Mouse (Mus musculus) liver, embryonic 14.5 days (tissue): Measurements from ENCODE around the gene Pkn1. TPM values are rescaled to one million over a fixed set of nuclear protein-coding genes. Genes with fewer than 3 reads are reported as not detected.

Source experiments
- ATAC-seq: fragments of 200-750 bp; cut with Nextera tagmentation; 2 replicates; pipeline ENCODE4 v1.8.0; 2017; ENCODE audit warnings: moderate number of reproducible peaks, mild to moderate bottlenecking, moderate library complexity; ENCODE audit not compliant: insufficient read depth
- DNase-seq, 3 experiments: peaks; one replicate each; pipeline ENCODE4 v3.0.0-alpha.2; 2012 to 2013; ENCODE audit warnings: low read depth in 3 of 3, low spot score in 3 of 3
- H3K27ac ChIP-seq: fragments of 300-500 bp; sonication (generic); 2 replicates; pipeline ENCODE4 v1.5.1; 2014; ENCODE audit warnings: moderate library complexity, mild to moderate bottlenecking, control low read depth, inconsistent platforms
- H3K27me3 ChIP-seq: fragments of 300-500 bp; sonication (generic); 2 replicates; pipeline ENCODE4 v1.6.1; 2014; ENCODE audit warnings: mild to moderate bottlenecking, low read length, moderate library complexity; ENCODE audit not compliant: control insufficient read depth, insufficient read depth
- H3K36me3 ChIP-seq: fragments of 300-500 bp; sonication (generic); replicated peaks from 2 replicates; pipeline ENCODE4 v1.6.1; 2014; ENCODE audit warnings: low read depth; ENCODE audit not compliant: control insufficient read depth, insufficient read depth
- H3K4me1 ChIP-seq, 2 experiments: fragments of 200-500 bp in 1 of 2; fragments of 300-500 bp in 1 of 2; sonication (generic) in 1 of 2; replicated peaks; 2 replicates each; pipeline ENCODE4 v1.6.1; 2012 to 2014; ENCODE audit warnings: antibody characterized with exemption in 1 of 2, inconsistent platforms in 1 of 2, low read length in 1 of 2; ENCODE audit not compliant: control insufficient read depth in 2 of 2, insufficient read depth in 2 of 2
- H3K4me2 ChIP-seq: fragments of 300-500 bp; sonication (generic); 2 replicates; pipeline ENCODE4 v1.6.1; 2014; ENCODE audit warnings: low read depth, mild to moderate bottlenecking, control low read depth, moderate library complexity
- H3K4me3 ChIP-seq, 2 experiments: fragments of 200-500 bp in 1 of 2; fragments of 300-500 bp in 1 of 2; sonication (generic) in 1 of 2; 2 replicates each; pipeline ENCODE4 v1.5.1; 2012 to 2014; ENCODE audit warnings: low read depth in 2 of 2, low read length in 2 of 2, mild to moderate bottlenecking in 2 of 2, control low read depth in 1 of 2, inconsistent platforms in 1 of 2, moderate library complexity in 1 of 2; ENCODE audit not compliant: insufficient read depth in 1 of 2
- H3K9ac ChIP-seq: fragments of 300-500 bp; sonication (generic); replicated peaks from 2 replicates; pipeline ENCODE4 v1.6.1; 2014; ENCODE audit warnings: mild to moderate bottlenecking, control low read depth, moderate library complexity
- H3K9me3 ChIP-seq: fragments of 300-500 bp; sonication (generic); 2 replicates; pipeline ENCODE4 v1.6.1; 2016; ENCODE audit warnings: low read length, mixed read lengths; ENCODE audit not compliant: control insufficient read depth
- CTCF ChIP-seq: IDR thresholded peaks from 2 replicates; pipeline ENCODE4 v1.5.1; 2016; ENCODE audit warnings: antibody characterized with exemption, low read depth, control low read depth
- EP300 ChIP-seq: IDR thresholded peaks from 2 replicates; pipeline ENCODE4 v1.6.1; 2016; ENCODE audit warnings: antibody characterized with exemption, low read depth
- WGBS: fragments of 180-500 bp; shearing (Covaris S2); extraction: QIAGEN DNeasy Blood & Tissue Kit; methylation state at CpG from one replicate; pipeline ENCODE4 v1.1.7; 2014; ENCODE audit not compliant: insufficient replicate concordance; 5-methylcytosine and 5-hydroxymethylcytosine counted together
- polyA plus RNA-seq, 2 experiments: library from polyadenylated mRNA; depleted of rRNA in 1 of 2; stranded (reverse) in 1 of 2; unstranded in 1 of 2; fragments of >200 nt; fragmentation: Nextera tagmentation in 1 of 2; extraction: Ambion mirVana in 1 of 2; gene quantifications; 2 replicates each; pipeline versions ENCODE4 v1.2.1 to v1.2.3; 2012 to 2014

Gene Pkn1
- polyA plus RNA-seq, 2 experiments = 6.9 to 9.5 TPM

DNA sequence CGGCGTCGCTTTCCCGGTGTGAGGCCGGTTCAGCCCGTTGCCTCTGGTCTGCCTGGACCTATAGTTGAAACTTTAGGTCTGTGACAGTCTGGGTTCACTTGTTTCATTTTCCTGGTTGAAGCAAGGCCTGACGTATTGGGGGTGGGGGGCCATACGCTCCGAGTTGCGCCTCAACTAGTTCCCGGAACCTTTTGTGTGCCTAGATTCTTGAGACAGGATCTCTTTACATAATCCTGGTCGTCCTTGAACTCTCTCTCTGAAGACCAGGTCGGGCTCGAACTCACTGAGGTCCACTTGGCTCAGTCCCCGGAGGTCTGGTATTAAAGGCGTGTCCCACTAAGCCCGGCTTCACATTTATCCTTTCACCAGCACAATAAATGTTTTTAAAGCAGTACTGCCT is 16.8 kb upstream of the Pkn1 start:
- under 1% methylated on average over 17 of the region's 17 CpGs for WGBS
- no peak for DNase-seq

DNA sequence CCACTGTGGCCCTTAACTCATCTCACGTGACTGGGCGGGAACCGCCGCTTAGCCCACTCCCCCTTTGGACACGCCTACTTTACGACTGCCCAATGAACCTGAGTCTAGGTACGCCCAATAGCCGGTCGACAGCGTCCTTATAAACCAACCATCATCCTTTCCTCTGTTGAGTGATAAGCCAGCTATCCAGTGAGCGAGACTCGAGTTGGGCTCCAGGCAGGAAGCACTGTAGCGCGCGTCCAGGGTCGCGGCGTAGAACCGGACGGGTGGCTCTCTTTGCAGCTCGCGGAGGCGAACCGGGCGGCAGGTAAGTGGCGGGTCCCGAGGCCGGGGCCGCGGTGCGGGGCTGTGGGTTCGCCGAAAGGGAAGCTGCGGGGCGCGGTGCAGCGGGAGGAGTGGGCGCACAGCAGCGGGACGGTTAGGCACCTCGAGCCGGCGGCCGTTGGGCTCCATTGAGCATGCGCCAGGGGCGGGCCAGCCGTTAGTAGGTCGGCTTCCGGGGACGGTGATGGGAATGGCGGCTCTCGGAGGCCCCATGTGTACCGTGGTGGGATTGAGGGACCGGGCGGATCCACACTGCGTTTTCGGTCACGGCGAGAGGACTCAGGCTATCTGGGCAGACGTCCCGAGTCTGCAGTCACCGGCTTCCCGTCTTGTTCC is 16.2 kb upstream of the Pkn1 start, which contains the start of gene Ddx39:
TSS of gene Ddx39 (plus strand) at position 147 of the 660 bp plus-strand sequence.
- H3K36me3 ChIP-seq = peaks cover 8% of the 10 kb centered on the region
- no peaks in the 10 kb centered on the region for H3K9me3 ChIP-seq
- TF ChIP-seq EP300 (peak; percentile 54), CTCF (no peak; the same call in 1 of the 2 replicates)
- under 1% methylated on average over 61 of the region's 63 CpGs for WGBS
- peak within 1 kb of the TSS; percentile 59 for H3K27ac ChIP-seq
- peak within 1 kb of the TSS; percentile 85 for H3K4me2 ChIP-seq
- peak within 1 kb of the TSS; percentile 72 for H3K9ac ChIP-seq
- H3K4me1 ChIP-seq = peaks cover 15 to 17% of the 10 kb centered on the region in 2 experiments
- DNase-seq = peak; percentile 98 to 99 (median 99)
- H3K27me3 ChIP-seq = no peaks in the 10 kb centered on the region
- peak; percentile 99 for ATAC-seq
- peak within 1 kb of the TSS; percentile 77 to 82 for H3K4me3 ChIP-seq

More for the DNA sequence above, 16.8 kb upstream of the Pkn1 start:
- H3K4me3 ChIP-seq = peak overlapping the region; percentile 77 to 82
- ATAC-seq = no peak
- H3K4me1 ChIP-seq = peaks cover 15 to 17% of the 10 kb centered on the region in 2 experiments
- H3K27me3 ChIP-seq = no peaks in the 10 kb centered on the region
- H3K9ac ChIP-seq = peak overlapping the region; percentile 72
- peak overlapping the region; percentile 59 for H3K27ac ChIP-seq
- peak overlapping the region; percentile 85 for H3K4me2 ChIP-seq
- TF ChIP-seq CTCF (no peak), EP300 (no peak)
- no peaks in the 10 kb centered on the region for H3K9me3 ChIP-seq
- peaks cover 15% of the 10 kb centered on the region for H3K36me3 ChIP-seq

DNA sequence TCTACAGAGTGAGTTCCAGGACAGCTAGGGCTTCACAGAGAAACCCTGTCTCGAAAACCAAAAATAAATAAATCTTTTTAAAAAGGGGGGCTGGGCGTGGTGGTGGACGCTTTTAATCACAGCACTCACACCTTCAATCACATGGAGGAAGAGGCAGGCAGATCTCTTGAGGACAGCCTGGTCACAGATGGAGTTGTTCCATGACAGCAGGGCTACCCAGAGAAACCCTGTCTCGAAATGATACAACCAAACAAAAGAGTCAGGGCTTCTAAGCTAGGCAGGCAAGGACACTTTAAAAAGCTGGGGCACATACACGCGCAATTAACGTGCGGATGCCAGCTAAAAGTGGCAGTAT is 15.7 kb upstream of the Pkn1 start:
- TF ChIP-seq CTCF (no peak), EP300 (no peak)
- Histone ChIP-seq H3K36me3 (peaks cover 3% of the 10 kb centered on the region), H3K4me2 (peak overlapping the region; percentile 48), H3K9ac (no peak overlapping the region), H3K27me3 (no peaks in the 10 kb centered on the region), H3K27ac (no peak overlapping the region), H3K9me3 (no peaks in the 10 kb centered on the region), H3K4me1 (peaks cover 15 to 17% of the 10 kb centered on the region in 2 experiments), H3K4me3 (peak overlapping the region; percentile 36 to 77)
- DNase-seq (no peak), ATAC-seq (peak; percentile 8; the same call in 1 of the 2 replicates)
- WGBS = 9% methylated on average over 8 of the region's 8 CpGs

- Histone ChIP-seq H3K4me1 (no peaks in the 10 kb centered on the region), H3K36me3 (no peaks in the 10 kb centered on the region), H3K4me2 (no peak overlapping the region), H3K27me3 (no peaks in the 10 kb centered on the region), H3K9me3 (no peaks in the 10 kb centered on the region), H3K27ac (no peak overlapping the region), H3K4me3 (no peak overlapping the region), H3K9ac (no peak overlapping the region)
- ATAC-seq = no peak
- DNase-seq = no peak
- TF ChIP-seq EP300 (no peak), CTCF (no peak)
- WGBS = 64% methylated on average over 8 of the region's 8 CpGs
These were observed 8.6 kb upstream of the Pkn1 start for GRCm38 (mm10) chr8:83707554-83707953.

- no peak overlapping the region for H3K4me3 ChIP-seq
- no peaks in the 10 kb centered on the region for H3K27me3 ChIP-seq
- H3K9ac ChIP-seq = no peak overlapping the region
- DNase-seq (no peak), ATAC-seq (no peak)
- no peaks in the 10 kb centered on the region for H3K9me3 ChIP-seq
- no peak for TF ChIP-seq EP300
- 0 out of 2 replicates have a peak, but pooled peaks have one; percentile 9 for TF ChIP-seq CTCF
- no peak overlapping the region for H3K27ac ChIP-seq
- no peaks in the 10 kb centered on the region for H3K36me3 ChIP-seq
- no peak overlapping the region for H3K4me2 ChIP-seq
- 49% methylated on average over 5 of the region's 5 CpGs for WGBS
- no peaks in the 10 kb centered on the region for H3K4me1 ChIP-seq
These were observed 7.4 kb upstream of the Pkn1 start for GRCm38 (mm10) chr8:83706411-83706810.
